Mouse (Mus musculus) layer of hippocampus, adult 8-10 months (tissue): Measurements from ENCODE around the gene Tmem266. TPM values are rescaled to one million over a fixed set of nuclear protein-coding genes. Genes with fewer than 3 reads are reported as not detected.
A peak's percentile ranks its signal among the peaks of the same experiment; 100 is the strongest.

Experiments
- DNase-seq, 2 experiments: peaks; one replicate each; pipeline ENCODE4 v3.0.0; 2022; ENCODE audit warnings: low spot score in 2 of 2
- total RNA-seq, 4 experiments: library from RNA; stranded (reverse); gene quantifications; 2 replicates each; pipeline ENCODE4 v1.2.4; 2022

Tmem266 gene
- total RNA-seq, 4 experiments from 2014 or later: 5.8 to 7.7 (median 6.0) TPM

GRCm38 (mm10) chr9:55329401-55329800 lies 2.7 kb downstream of the Tmem266 start:
- DNase-seq: no peak

- DNase-seq: no peak
These were observed 5.8 kb downstream of the Tmem266 start for GRCm38 (mm10) chr9:55332476-55332875.

GRCm38 (mm10) chr9:55332949-55333348 lies 6.2 kb downstream of the Tmem266 start:
- DNase-seq: peak; percentile 26 to 31

GRCm38 (mm10) chr9:55344165-55344564 lies 17.5 kb downstream of the Tmem266 start:
- no peak for DNase-seq

GRCm38 (mm10) chr9:55345332-55345731 lies 18.6 kb downstream of the Tmem266 start:
- DNase-seq: no peak

- no peak for DNase-seq
These were observed 22.0 kb downstream of the Tmem266 start for GRCm38 (mm10) chr9:55348664-55349063.

GRCm38 (mm10) chr9:55354686-55355085 lies 28.0 kb downstream of the Tmem266 start:
- no peak for DNase-seq

GRCm38 (mm10) chr9:55355270-55355834 lies 28.6 kb downstream of the Tmem266 start:
- no peak for DNase-seq

GRCm38 (mm10) chr9:55357164-55357563 lies 30.5 kb downstream of the Tmem266 start:
- no peak for DNase-seq

GRCm38 (mm10) chr9:55360372-55360771 lies 33.7 kb downstream of the Tmem266 start:
- no peak for DNase-seq

GRCm38 (mm10) chr9:55360861-55361260 lies 34.1 kb downstream of the Tmem266 start:
- no peak for DNase-seq

GRCm38 (mm10) chr9:55361969-55362368 lies 35.3 kb downstream of the Tmem266 start:
- no peak for DNase-seq

GRCm38 (mm10) chr9:55363707-55364106 lies 37.0 kb downstream of the Tmem266 start:
- no peak for DNase-seq

GRCm38 (mm10) chr9:55368011-55368410 lies 41.3 kb downstream of the Tmem266 start:
- no peak for DNase-seq

GRCm38 (mm10) chr9:55371908-55372307 lies 45.2 kb downstream of the Tmem266 start:
- no peak for DNase-seq

- no peak for DNase-seq
These were observed 51.0 kb downstream of the Tmem266 start for GRCm38 (mm10) chr9:55377603-55378250.

GRCm38 (mm10) chr9:55381456-55381855 lies 54.7 kb downstream of the Tmem266 start:
- DNase-seq: no peak

- DNase-seq: peak in 1 of 2 experiments; percentile 20
These were observed 55.7 kb downstream of the Tmem266 start for GRCm38 (mm10) chr9:55382441-55382840.

GRCm38 (mm10) chr9:55386117-55386516 lies 59.4 kb downstream of the Tmem266 start:
- DNase-seq: no peak

GRCm38 (mm10) chr9:55387862-55388505 lies 61.3 kb downstream of the Tmem266 start:
- DNase-seq: no peak

GRCm38 (mm10) chr9:55391909-55392658 lies 65.4 kb downstream of the Tmem266 start:
- peak; percentile 60 to 86 for DNase-seq

- no peak for DNase-seq
These were observed 68.9 kb downstream of the Tmem266 start for GRCm38 (mm10) chr9:55395650-55396049.
